ENCODE assay signal across 8 mouse cellular contexts in genomic region chr1:36445508-36445907, GRCm38 (mm10). TPM values are rescaled to one million over a fixed set of nuclear protein-coding genes. Genes with fewer than 3 reads are reported as not detected.
A peak's percentile ranks its signal among the peaks of the same experiment; 100 is the strongest.
DNase-seq lines count a peak whose midpoint lies in the region; ATAC-seq and TF ChIP-seq lines count a peak whose summit lies in the region.

No protein-coding gene starts in this region.

- H3K27ac ChIP-seq in heart, embryonic 10.5 days: peak overlapping the region; percentile 92; the same call in 1 of the 2 replicates
- peak overlapping the region; percentile 78 for H3K27ac ChIP-seq in forebrain, embryonic 14.5 days (ENCODE audit: low read depth, low read length)
- H3K27ac ChIP-seq in liver, embryonic 16.5 days (ENCODE audit: low read length): peak overlapping the region; percentile 49

- H3K9ac ChIP-seq in forebrain, embryonic 14.5 days (ENCODE audit: low read length): peak overlapping the region; percentile 13; the same call in 1 of the 2 replicates
- no peak overlapping the region for H3K9ac ChIP-seq in liver, embryonic 16.5 days (ENCODE audit: low read depth, low read length)

- peaks cover 18% of the 10 kb centered on the region for H3K36me3 ChIP-seq in heart, embryonic 10.5 days
- H3K36me3 ChIP-seq in E14TG2a.4 (ENCODE audit: insufficient read depth, low read length): peaks cover 30% of the 10 kb centered on the region
- peaks cover 18% of the 10 kb centered on the region; the same call in 1 of the 2 replicates for H3K36me3 ChIP-seq in forebrain, embryonic 14.5 days (ENCODE audit: control insufficient read depth, insufficient read depth, low read length)
- no peaks in the 10 kb centered on the region for H3K36me3 ChIP-seq in liver, embryonic 16.5 days (ENCODE audit: control insufficient read depth, insufficient read depth)

- WGBS in heart, embryonic 10.5 days: 46% methylated on average over 8 of the region's 8 CpGs
- 46% methylated on average over 8 of the region's 8 CpGs for WGBS in forebrain, embryonic 14.5 days
- 38% methylated on average over 8 of the region's 8 CpGs for WGBS in liver, embryonic 16.5 days (ENCODE audit: insufficient replicate concordance)

- peak overlapping the region; percentile 81; the same call in 1 of the 2 replicates for H3K4me3 ChIP-seq in heart, embryonic 10.5 days
- H3K4me3 ChIP-seq in E14TG2a.4 (replicated peaks; ENCODE audit: low read length): peak overlapping the region; percentile 96
- H3K4me3 ChIP-seq in forebrain, embryonic 14.5 days (ENCODE audit: low read depth, low read length): peak overlapping the region; percentile 78; the same call in 1 of the 2 replicates
- peak overlapping the region; percentile 96 for H3K4me3 ChIP-seq in liver, embryonic 16.5 days (ENCODE audit: low read depth, low read length)

- peak; percentile 21 for ATAC-seq in forebrain, embryonic 14.5 days
- ATAC-seq in liver, embryonic 16.5 days (ENCODE audit: low read depth): no peak

- H3K9me3 ChIP-seq in heart, embryonic 10.5 days: no peaks in the 10 kb centered on the region
- H3K9me3 ChIP-seq in E14TG2a.4 (ENCODE audit: low read length): no peaks in the 10 kb centered on the region
- no peaks in the 10 kb centered on the region for H3K9me3 ChIP-seq in forebrain, embryonic 14.5 days (replicated peaks; ENCODE audit: control insufficient read depth, low read length)
- no peaks in the 10 kb centered on the region for H3K9me3 ChIP-seq in liver, embryonic 16.5 days (replicated peaks; ENCODE audit: control insufficient read depth, low read length)

- TF ChIP-seq CTCF in E14TG2a.4 (conservative IDR thresholded peaks at IDR 0.05; ENCODE audit: low read length): no peak

- peak overlapping the region; percentile 38 for H3K4me2 ChIP-seq in forebrain, embryonic 14.5 days (ENCODE audit: low read length)
- H3K4me2 ChIP-seq in liver, embryonic 16.5 days (ENCODE audit: low read depth, low read length): peak overlapping the region; percentile 0; the same call in 1 of the 2 replicates

- H3K4me1 ChIP-seq in heart, embryonic 10.5 days: peaks cover 7% of the 10 kb centered on the region; the same call in 1 of the 2 replicates
- H3K4me1 ChIP-seq in E14TG2a.4 (replicated peaks; ENCODE audit: low read depth, low read length): peaks cover 19% of the 10 kb centered on the region
- peaks cover 4% of the 10 kb centered on the region for H3K4me1 ChIP-seq in forebrain, embryonic 14.5 days (ENCODE audit: control insufficient read depth, insufficient read depth, low read length)
- H3K4me1 ChIP-seq in liver, embryonic 16.5 days (ENCODE audit: control insufficient read depth, low read depth, low read length): peaks cover 9% of the 10 kb centered on the region

- H3K27me3 ChIP-seq in heart, embryonic 10.5 days (ENCODE audit: insufficient read depth, poor library complexity, severe bottlenecking): no peaks in the 10 kb centered on the region
- peaks cover 3% of the 10 kb centered on the region for H3K27me3 ChIP-seq in E14TG2a.4 (ENCODE audit: insufficient read depth, low read length)
- H3K27me3 ChIP-seq in forebrain, embryonic 14.5 days (replicated peaks; ENCODE audit: control insufficient read depth, insufficient read depth, low read length): no peaks in the 10 kb centered on the region
- no peaks in the 10 kb centered on the region for H3K27me3 ChIP-seq in liver, embryonic 16.5 days (ENCODE audit: control insufficient read depth, insufficient read depth, low read depth, low read length)

- DNase-seq in heart, embryonic 10.5 days (ENCODE audit: low spot score): no peak
- DNase-seq in heart, adult 9 months (ENCODE audit: low spot score in 2 of 2): no peak
- no peak for DNase-seq in forebrain, embryonic 14.5 days (ENCODE audit: low spot score)
- no peak for DNase-seq in adrenal gland, adult 2 months
- no peak for DNase-seq in adrenal gland, postnatal 10 days
- no peak for DNase-seq in embryo, embryonic 10.5 days (ENCODE audit: low spot score)

RNA-seq across cellular contexts. Expression of gene Lman2l, which starts 0.4 kb away (rescaled TPM):
- polyA plus RNA-seq in heart, embryonic 10.5 days (2016; fragmentation: Nextera tagmentation; extraction: Ambion mirVana): 53.7 and 57.8 TPM in 2 replicates
- polyA plus RNA-seq in forebrain, embryonic 14.5 days (2014; fragmentation: Nextera tagmentation; extraction: Ambion mirVana): 32.6 and 39.3 TPM in 2 replicates
- 12.0 and 13.0 TPM in 2 replicates for polyA plus RNA-seq in liver, embryonic 16.5 days (2015; fragmentation: Nextera tagmentation; extraction: Ambion mirVana)
- total RNA-seq in adrenal gland, adult 2 months (2021): 10 to 100 TPM; 50.5 to 54.5 TPM
- 13.7 and 15.0 TPM in 2 replicates for polyA plus RNA-seq in adrenal gland, adult 2 months (2012; rRNA removed)
- total RNA-seq in adrenal gland, postnatal 10 days (2021): 10 to 100 TPM; 21.9 to 25.7 TPM

RNA-seq across cellular contexts. Expression of gene Cnnm4, which starts 25.9 kb away (rescaled TPM):
- 7.1 and 8.6 TPM in 2 replicates for polyA plus RNA-seq in heart, embryonic 10.5 days (2016; fragmentation: Nextera tagmentation; extraction: Ambion mirVana)
- polyA plus RNA-seq in forebrain, embryonic 14.5 days (2014; fragmentation: Nextera tagmentation; extraction: Ambion mirVana): 7.8 and 9.0 TPM in 2 replicates
- polyA plus RNA-seq in liver, embryonic 16.5 days (2015; fragmentation: Nextera tagmentation; extraction: Ambion mirVana): 2.5 and 2.7 TPM in 2 replicates
- 1 to 10 TPM; 4.6 to 5.3 TPM for total RNA-seq in adrenal gland, adult 2 months (2021)
- polyA plus RNA-seq in adrenal gland, adult 2 months (2012; rRNA removed): 2.6 and 3.3 TPM in 2 replicates
- total RNA-seq in adrenal gland, postnatal 10 days (2021): 1 to 10 TPM; 3.9 to 4.4 TPM
